Mouse (Mus musculus) hindbrain, embryonic 16.5 days (tissue): ENCODE measurements around the gene C87436. TPM values are rescaled to one million over a fixed set of nuclear protein-coding genes. Genes with fewer than 3 reads are reported as not detected.

Experiments used
- ATAC-seq: fragments of 200-750 bp; cut with Nextera tagmentation; 2 replicates; pipeline ENCODE4 v1.8.0; 2017; ENCODE audit warnings: moderate TSS enrichment, moderate library complexity
- H3K27ac ChIP-seq: fragments of 300-500 bp; sonication (generic); 2 replicates; pipeline ENCODE4 v1.5.1; 2014; ENCODE audit warnings: low read depth, mild to moderate bottlenecking, control low read depth, low read length, moderate library complexity
- H3K27me3 ChIP-seq: fragments of 300-500 bp; sonication (generic); replicated peaks from 2 replicates; pipeline ENCODE4 v1.6.1; 2014; ENCODE audit warnings: low read length; ENCODE audit not compliant: control insufficient read depth, insufficient read depth
- H3K36me3 ChIP-seq: fragments of 300-500 bp; sonication (generic); 2 replicates; pipeline ENCODE4 v1.6.1; 2014; ENCODE audit warnings: mild to moderate bottlenecking, low read length, moderate library complexity, mixed read lengths; ENCODE audit not compliant: control insufficient read depth, insufficient read depth
- H3K4me1 ChIP-seq: fragments of 300-500 bp; sonication (generic); 2 replicates; pipeline ENCODE4 v1.6.1; 2014; ENCODE audit warnings: low read depth, low read length; ENCODE audit not compliant: control insufficient read depth, insufficient read depth
- H3K4me2 ChIP-seq: fragments of 300-500 bp; sonication (generic); 2 replicates; pipeline ENCODE4 v1.6.1; 2014; ENCODE audit warnings: mild to moderate bottlenecking, low read length, control low read depth, moderate library complexity
- H3K4me3 ChIP-seq: fragments of 300-500 bp; sonication (generic); 2 replicates; pipeline ENCODE4 v1.5.1; 2014; ENCODE audit warnings: mild to moderate bottlenecking, low read length, control low read depth, moderate library complexity
- H3K9ac ChIP-seq: fragments of 300-500 bp; sonication (generic); 2 replicates; pipeline ENCODE4 v1.6.1; 2014; ENCODE audit warnings: low read depth, mild to moderate bottlenecking, control low read depth, low read length, moderate library complexity
- H3K9me3 ChIP-seq: fragments of 300-500 bp; sonication (generic); 2 replicates; pipeline ENCODE4 v1.6.1; 2014; ENCODE audit warnings: mild to moderate bottlenecking, low read length, moderate library complexity; ENCODE audit not compliant: control insufficient read depth
- WGBS: fragments of 180-500 bp; shearing (Covaris S2); extraction: QIAGEN DNeasy Blood & Tissue Kit; methylation state at CpG from one replicate; pipeline ENCODE4 v1.1.7; 2014; 5-methylcytosine and 5-hydroxymethylcytosine counted together
- polyA plus RNA-seq: library from polyadenylated mRNA; unstranded; fragments of >200 nt; fragmentation: Nextera tagmentation; extraction: Ambion mirVana; gene quantifications from 2 replicates; pipeline ENCODE4 v1.2.1, GENCODE M21; 2015

The C87436 gene
- polyA plus RNA-seq, 1 experiment from 2014 or later = 21.4 TPM

GRCm38 (mm10) chr6:86509866-86510200, 71.7 kb downstream of the C87436 start:
- Histone ChIP-seq H3K4me2 (no peak overlapping the region), H3K9me3 (no peaks in the 10 kb centered on the region)

GRCm38 (mm10) chr6:86510979-86511378, 72.8 kb downstream of the C87436 start:
- no peak for ATAC-seq
- Histone ChIP-seq H3K36me3 (no peaks in the 10 kb centered on the region), H3K27me3 (no peaks in the 10 kb centered on the region), H3K27ac (no peak overlapping the region), H3K4me1 (no peaks in the 10 kb centered on the region), H3K4me3 (no peak overlapping the region), H3K4me2 (no peak overlapping the region), H3K9ac (no peak overlapping the region), H3K9me3 (no peaks in the 10 kb centered on the region)
- 80% methylated on average over 4 of the region's 4 CpGs for WGBS

More at GRCm38 (mm10) chr6:86509866-86510200, 71.7 kb downstream of the C87436 start:
- H3K36me3 ChIP-seq = no peaks in the 10 kb centered on the region
- no peak overlapping the region for H3K9ac ChIP-seq
- H3K4me1 ChIP-seq = no peaks in the 10 kb centered on the region
- ATAC-seq = no peak
- H3K27ac ChIP-seq = no peak overlapping the region
- WGBS = 76% methylated on average over 3 of the region's 3 CpGs
- H3K27me3 ChIP-seq = no peaks in the 10 kb centered on the region
- H3K4me3 ChIP-seq = no peak overlapping the region

- no peak for ATAC-seq
- no peak overlapping the region for H3K27ac ChIP-seq
- no peaks in the 10 kb centered on the region for H3K4me1 ChIP-seq
- H3K9me3 ChIP-seq = no peaks in the 10 kb centered on the region
- no peak overlapping the region for H3K9ac ChIP-seq
- H3K27me3 ChIP-seq = no peaks in the 10 kb centered on the region
- H3K4me2 ChIP-seq = no peak overlapping the region
- H3K36me3 ChIP-seq = no peaks in the 10 kb centered on the region
- 96% methylated on average over 4 of the region's 4 CpGs for WGBS
- no peak overlapping the region for H3K4me3 ChIP-seq
These were observed 75.1 kb downstream of the C87436 start for GRCm38 (mm10) chr6:86513296-86513695.

- H3K4me2 ChIP-seq = no peak overlapping the region
- no peak overlapping the region for H3K9ac ChIP-seq
- H3K9me3 ChIP-seq = no peaks in the 10 kb centered on the region
- no peaks in the 10 kb centered on the region for H3K27me3 ChIP-seq
- no peaks in the 10 kb centered on the region for H3K4me1 ChIP-seq
- H3K27ac ChIP-seq = no peak overlapping the region
- 85% methylated on average over 1 of the region's 1 CpGs for WGBS
- H3K36me3 ChIP-seq = no peaks in the 10 kb centered on the region
- no peak overlapping the region for H3K4me3 ChIP-seq
- ATAC-seq = no peak
These were observed 77.8 kb downstream of the C87436 start for GRCm38 (mm10) chr6:86516021-86516420.

GRCm38 (mm10) chr6:86519767-86520345, 81.7 kb downstream of the C87436 start:
- Histone ChIP-seq H3K4me3 (no peak overlapping the region), H3K27me3 (no peaks in the 10 kb centered on the region), H3K9me3 (no peaks in the 10 kb centered on the region), H3K4me2 (no peak overlapping the region), H3K9ac (no peak overlapping the region), H3K4me1 (peaks cover 15% of the 10 kb centered on the region), H3K27ac (no peak overlapping the region), H3K36me3 (0 out of 2 replicates have a peak, but pooled peaks cover 2% of the 10 kb centered on the region)
- WGBS = 85% methylated on average over 3 of the region's 3 CpGs
- no peak for ATAC-seq

GRCm38 (mm10) chr6:86522001-86522911, 84.1 kb downstream of the C87436 start:
- peak overlapping the region; percentile 18; the same call in 1 of the 2 replicates for H3K4me2 ChIP-seq
- H3K27me3 ChIP-seq = no peaks in the 10 kb centered on the region
- 77% methylated on average over 5 of the region's 5 CpGs for WGBS
- no peaks in the 10 kb centered on the region for H3K9me3 ChIP-seq
- H3K27ac ChIP-seq = no peak overlapping the region
- no peak overlapping the region for H3K9ac ChIP-seq
- 0 out of 2 replicates have a peak, but pooled peaks cover 2% of the 10 kb centered on the region for H3K36me3 ChIP-seq
- peaks cover 15% of the 10 kb centered on the region for H3K4me1 ChIP-seq
- no peak for ATAC-seq
- no peak overlapping the region for H3K4me3 ChIP-seq

Other genes with a start within 250 kb of the C87436 start
- gene Tgfa, start 243.2 kb upstream of the C87436 start, polyA plus RNA-seq = 17.8 and 20.6 TPM in 2 replicates
- gene Fam136a, start 72.7 kb upstream of the C87436 start, polyA plus RNA-seq = 112 and 114 TPM in 2 replicates
- 234 and 259 TPM in 2 replicates for gene Snrpg, start 67.1 kb upstream of the C87436 start, polyA plus RNA-seq
- gene Pcyox1, start 41.2 kb upstream of the C87436 start, polyA plus RNA-seq = 88.4 and 92.7 TPM in 2 replicates
- gene Tia1, start 34.2 kb upstream of the C87436 start, polyA plus RNA-seq = 232 and 270 TPM in 2 replicates
- gene Gm44790, start 11.7 kb upstream of the C87436 start, polyA plus RNA-seq = not detected in 2 replicates
- gene Pcbp1, start 87.9 kb downstream of the C87436 start, polyA plus RNA-seq = 123 and 163 TPM in 2 replicates
- 0.62 and 0.70 TPM in 2 replicates for gene Asprv1, start 189.8 kb downstream of the C87436 start, polyA plus RNA-seq
- gene Mxd1, start 230.8 kb downstream of the C87436 start, polyA plus RNA-seq = 16.1 and 19.1 TPM in 2 replicates
- gene Snrnp27, start 246.1 kb downstream of the C87436 start, polyA plus RNA-seq = 81.3 and 81.5 TPM in 2 replicates